Mouse (Mus musculus) erythroblast, embryonic 14.5 days (primary cell): ENCODE results near the gene Capn12.

Experiments used
- GATA1 ChIP-seq: IDR thresholded peaks from 2 replicates; pipeline ENCODE4 v1.6.1; 2012; ENCODE audit warnings: low read length, inconsistent platforms, mixed read lengths
- TAL1 ChIP-seq: IDR thresholded peaks from 3 replicates; pipeline ENCODE4 v1.6.1; 2012; ENCODE audit warnings: low read length, inconsistent platforms, mixed read lengths

DNA sequence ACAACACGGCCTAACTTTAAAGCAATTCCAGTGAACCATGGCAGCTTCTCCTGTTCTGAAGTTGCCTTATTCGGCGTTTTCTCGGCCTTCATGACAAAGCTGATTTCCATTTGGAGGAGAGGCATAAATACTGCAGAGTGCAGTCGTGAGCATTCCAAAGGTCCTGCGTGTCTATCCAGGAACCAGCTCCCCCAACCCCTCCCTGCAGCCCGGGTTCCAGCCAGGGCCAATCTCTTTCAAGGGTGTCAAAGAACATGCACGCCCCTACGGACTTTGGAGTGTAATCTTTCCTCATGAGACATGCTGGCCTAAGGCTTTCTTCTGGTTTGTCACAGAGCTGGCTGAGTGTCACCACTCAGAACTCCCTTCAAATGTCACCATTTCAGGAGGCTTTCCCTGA lies 44.1 kb downstream of the Capn12 start:
- TF ChIP-seq GATA1 (no peak), TAL1 (no peak)
